Mouse (Mus musculus): ENCODE measurements around the gene Trp53tg5. TPM values are rescaled to one million over a fixed set of nuclear protein-coding genes. Genes with fewer than 3 reads are reported as not detected.
A peak's percentile ranks its signal among the peaks of the same experiment; 100 is the strongest.

Gene Trp53tg5
- polyA plus RNA-seq, 1 experiment from 2014 or later: not detected

- H3K36me3 ChIP-seq (ENCODE audit: insufficient read depth): peaks cover 41% of the 10 kb centered on the region
- no peak for TF ChIP-seq CTCF (IDR thresholded peaks at IDR 0.05; ENCODE audit: low read depth)
- no peak overlapping the region for H3K4me2 ChIP-seq
- H3K4me3 ChIP-seq (ENCODE audit: low read depth, low read length): no peak overlapping the region
- ATAC-seq (ENCODE audit: insufficient read depth) (no peak), DNase-seq (no peak)
- 66% methylated on average over 5 of the region's 5 CpGs for WGBS
- no peaks in the 10 kb centered on the region for H3K27me3 ChIP-seq (ENCODE audit: insufficient read depth, low read length)
- no peaks in the 10 kb centered on the region for H3K4me1 ChIP-seq (ENCODE audit: insufficient read depth)
- H3K27ac ChIP-seq (ENCODE audit: low read depth): no peak overlapping the region
- H3K9me3 ChIP-seq (ENCODE audit: low read depth, low read length): no peaks in the 10 kb centered on the region
- no peak overlapping the region for H3K9ac ChIP-seq
Measured at GRCm38 (mm10) chr2:164466787-164467186, 6.7 kb downstream of the Trp53tg5 start.

GRCm38 (mm10) chr2:164465161-164465560 lies 8.4 kb downstream of the Trp53tg5 start:
- H3K27me3 ChIP-seq (ENCODE audit: insufficient read depth, low read length): no peaks in the 10 kb centered on the region
- H3K4me3 ChIP-seq (ENCODE audit: low read depth, low read length): no peak overlapping the region
- ATAC-seq (ENCODE audit: insufficient read depth) (no peak), DNase-seq (no peak)
- H3K9me3 ChIP-seq (ENCODE audit: low read depth, low read length): no peaks in the 10 kb centered on the region
- no peak overlapping the region for H3K27ac ChIP-seq (ENCODE audit: low read depth)
- H3K9ac ChIP-seq: no peak overlapping the region
- H3K4me2 ChIP-seq: no peak overlapping the region
- no peak for TF ChIP-seq CTCF (IDR thresholded peaks at IDR 0.05; ENCODE audit: low read depth)
- H3K4me1 ChIP-seq (ENCODE audit: insufficient read depth): no peaks in the 10 kb centered on the region
- peaks cover 41% of the 10 kb centered on the region for H3K36me3 ChIP-seq (ENCODE audit: insufficient read depth)

- TF ChIP-seq CTCF (IDR thresholded peaks at IDR 0.05; ENCODE audit: low read depth): peak; percentile 79
- Histone ChIP-seq H3K27me3 (ENCODE audit: insufficient read depth, low read length) (no peaks in the 10 kb centered on the region), H3K4me3 (ENCODE audit: low read depth, low read length) (peak within 1 kb of the TSS; percentile 86), H3K36me3 (ENCODE audit: insufficient read depth) (peaks cover 30% of the 10 kb centered on the region), H3K27ac (ENCODE audit: low read depth) (peak within 1 kb of the TSS; percentile 75), H3K4me2 (peak within 1 kb of the TSS; percentile 74), H3K9ac (peak within 1 kb of the TSS; percentile 70), H3K9me3 (ENCODE audit: low read depth, low read length) (no peaks in the 10 kb centered on the region), H3K4me1 (ENCODE audit: insufficient read depth) (no peaks in the 10 kb centered on the region)
- peak; percentile 99 for DNase-seq
- ATAC-seq (ENCODE audit: insufficient read depth): peak; percentile 98
- under 1% methylated on average over 75 of the region's 79 CpGs for WGBS
Measured at GRCm38 (mm10) chr2:164460745-164461551, 12.6 kb downstream of the Trp53tg5 start, which contains the start of gene Gm20458. Gm20458 (plus strand) TSS chr2:164460967.

- Histone ChIP-seq H3K36me3 (ENCODE audit: insufficient read depth) (peaks cover 7% of the 10 kb centered on the region; the same call in 1 of the 2 replicates), H3K4me3 (ENCODE audit: low read depth, low read length) (no peak overlapping the region), H3K9me3 (ENCODE audit: low read depth, low read length) (no peaks in the 10 kb centered on the region), H3K4me1 (ENCODE audit: insufficient read depth) (peaks cover 12% of the 10 kb centered on the region), H3K4me2 (no peak overlapping the region), H3K27ac (ENCODE audit: low read depth) (peak overlapping the region; percentile 68), H3K27me3 (ENCODE audit: insufficient read depth, low read length) (no peaks in the 10 kb centered on the region), H3K9ac (no peak overlapping the region)
- ATAC-seq (ENCODE audit: insufficient read depth) (no peak), DNase-seq (no peak)
- 65% methylated on average over 8 of the region's 8 CpGs for WGBS
- no peak for TF ChIP-seq CTCF (IDR thresholded peaks at IDR 0.05; ENCODE audit: low read depth)
Measured at GRCm38 (mm10) chr2:164458535-164458934, 15.0 kb downstream of the Trp53tg5 start.

- Histone ChIP-seq H3K4me3 (ENCODE audit: low read depth, low read length) (no peak overlapping the region), H3K27ac (ENCODE audit: low read depth) (peak overlapping the region; percentile 87), H3K36me3 (ENCODE audit: insufficient read depth) (peaks cover 1% of the 10 kb centered on the region; the same call in 1 of the 2 replicates), H3K9ac (no peak overlapping the region), H3K27me3 (ENCODE audit: insufficient read depth, low read length) (no peaks in the 10 kb centered on the region), H3K9me3 (ENCODE audit: low read depth, low read length) (no peaks in the 10 kb centered on the region), H3K4me2 (0 out of 2 replicates have a peak overlapping the region, but pooled peaks have one; percentile 18), H3K4me1 (ENCODE audit: insufficient read depth) (peaks cover 15% of the 10 kb centered on the region)
- DNase-seq: peak; percentile 84
- 39% methylated on average over 7 of the region's 7 CpGs for WGBS
- ATAC-seq (ENCODE audit: insufficient read depth): no peak
- no peak for TF ChIP-seq CTCF (IDR thresholded peaks at IDR 0.05; ENCODE audit: low read depth)
Measured at GRCm38 (mm10) chr2:164457942-164458341, 15.6 kb downstream of the Trp53tg5 start.

GRCm38 (mm10) chr2:164456864-164457300 lies 16.6 kb downstream of the Trp53tg5 start, which contains the start of gene Sys1:
Sys1 (plus strand) TSS chr2:164456964.
- TF ChIP-seq CTCF (IDR thresholded peaks at IDR 0.05; ENCODE audit: low read depth): peak; percentile 30; the same call in 1 of the 2 replicates
- ATAC-seq (ENCODE audit: insufficient read depth) (no peak), DNase-seq (peak; percentile 52)
- Histone ChIP-seq H3K4me2 (peak within 1 kb of the TSS; percentile 38), H3K27me3 (ENCODE audit: insufficient read depth, low read length) (no peaks in the 10 kb centered on the region), H3K9ac (0 out of 2 replicates have a peak within 1 kb of the TSS, but pooled peaks have one; percentile 21), H3K4me1 (ENCODE audit: insufficient read depth) (peaks cover 25% of the 10 kb centered on the region), H3K4me3 (ENCODE audit: low read depth, low read length) (0 out of 2 replicates have a peak within 1 kb of the TSS, but pooled peaks have one; percentile 10), H3K9me3 (ENCODE audit: low read depth, low read length) (no peaks in the 10 kb centered on the region), H3K36me3 (ENCODE audit: insufficient read depth) (no peaks in the 10 kb centered on the region), H3K27ac (ENCODE audit: low read depth) (peak within 1 kb of the TSS; percentile 87)
- 2% methylated on average over 7 of the region's 7 CpGs for WGBS

- peak overlapping the region; percentile 87 for H3K27ac ChIP-seq (ENCODE audit: low read depth)
- H3K9me3 ChIP-seq (ENCODE audit: low read depth, low read length): no peaks in the 10 kb centered on the region
- no peaks in the 10 kb centered on the region for H3K36me3 ChIP-seq (ENCODE audit: insufficient read depth)
- no peak for TF ChIP-seq CTCF (IDR thresholded peaks at IDR 0.05; ENCODE audit: low read depth)
- H3K4me1 ChIP-seq (ENCODE audit: insufficient read depth): peaks cover 29% of the 10 kb centered on the region
- H3K27me3 ChIP-seq (ENCODE audit: insufficient read depth, low read length): no peaks in the 10 kb centered on the region
- peak overlapping the region; percentile 38; the same call in 1 of the 2 replicates for H3K4me2 ChIP-seq
- no peak overlapping the region for H3K4me3 ChIP-seq (ENCODE audit: low read depth, low read length)
- DNase-seq (no peak), ATAC-seq (ENCODE audit: insufficient read depth) (no peak)
- 57% methylated on average over 1 of the region's 1 CpGs for WGBS
- H3K9ac ChIP-seq: no peak overlapping the region
Measured at GRCm38 (mm10) chr2:164456413-164456812, 17.1 kb downstream of the Trp53tg5 start.
